Mouse (Mus musculus) heart, postnatal 0 days (tissue): ENCODE data around the gene Grin2d.

ENCODE experiments used
- CTCF ChIP-seq: IDR thresholded peaks from 2 replicates; pipeline ENCODE4 v1.5.1; 2016; ENCODE audit warnings: antibody characterized with exemption, control low read depth, low read depth
- EP300 ChIP-seq: IDR thresholded peaks from 2 replicates; pipeline ENCODE4 v1.6.1; 2016; ENCODE audit warnings: antibody characterized with exemption, low read depth

- TF ChIP-seq EP300, result no peak
- TF ChIP-seq CTCF, result no peak
Observed at GRCm38 (mm10) chr7:45842950-45843744, 35.0 kb downstream of the Grin2d start.
